Mouse (Mus musculus): ENCODE results near the gene Trappc10.

Gene Trappc10

GRCm38 (mm10) chr10:78258142-78258675 lies 13.8 kb upstream of the Trappc10 start:
- no peak for DNase-seq (ENCODE audit: low spot score)

- peak; percentile 63 for DNase-seq (ENCODE audit: low spot score)
Measured at GRCm38 (mm10) chr10:78255646-78256059, 11.2 kb upstream of the Trappc10 start.

GRCm38 (mm10) chr10:78247206-78247605 lies 2.8 kb upstream of the Trappc10 start:
- no peak for DNase-seq (ENCODE audit: low spot score)

- DNase-seq (ENCODE audit: low spot score): no peak
Measured at GRCm38 (mm10) chr10:78246725-78247124, 2.3 kb upstream of the Trappc10 start.

GRCm38 (mm10) chr10:78245225-78245547 lies 745 bp upstream of the Trappc10 start:
- DNase-seq (ENCODE audit: low spot score): no peak

- DNase-seq (ENCODE audit: low spot score): peak; percentile 61
Measured at GRCm38 (mm10) chr10:78244058-78244437, 393 bp downstream of the Trappc10 start.

- DNase-seq (ENCODE audit: low spot score): no peak
Measured at GRCm38 (mm10) chr10:78238926-78239325, 5.5 kb downstream of the Trappc10 start.

GRCm38 (mm10) chr10:78238297-78238696 lies 6.1 kb downstream of the Trappc10 start:
- DNase-seq (ENCODE audit: low spot score): no peak

- no peak for DNase-seq (ENCODE audit: low spot score)
Measured at GRCm38 (mm10) chr10:78237809-78238208, 6.6 kb downstream of the Trappc10 start.

- no peak for DNase-seq (ENCODE audit: low spot score)
Measured at GRCm38 (mm10) chr10:78236885-78237629, 7.4 kb downstream of the Trappc10 start.

- no peak for DNase-seq (ENCODE audit: low spot score)
Measured at GRCm38 (mm10) chr10:78233756-78234155, 10.7 kb downstream of the Trappc10 start.

- DNase-seq (ENCODE audit: low spot score): no peak
Measured at GRCm38 (mm10) chr10:78233161-78233560, 11.3 kb downstream of the Trappc10 start.

- DNase-seq (ENCODE audit: low spot score): peak; percentile 87
Measured at GRCm38 (mm10) chr10:78232301-78232980, 12.0 kb downstream of the Trappc10 start.

- DNase-seq (ENCODE audit: low spot score): no peak
Measured at GRCm38 (mm10) chr10:78228560-78228928, 15.9 kb downstream of the Trappc10 start.

- DNase-seq (ENCODE audit: low spot score): peak; percentile 62
Measured at GRCm38 (mm10) chr10:78227875-78228559, 16.4 kb downstream of the Trappc10 start.

- DNase-seq (ENCODE audit: low spot score): no peak
Measured at GRCm38 (mm10) chr10:78224136-78224535, 20.3 kb downstream of the Trappc10 start.

- DNase-seq (ENCODE audit: low spot score): no peak
Measured at GRCm38 (mm10) chr10:78222908-78223307, 21.5 kb downstream of the Trappc10 start.

- no peak for DNase-seq (ENCODE audit: low spot score)
Measured at GRCm38 (mm10) chr10:78221315-78221714, 23.1 kb downstream of the Trappc10 start.

GRCm38 (mm10) chr10:78219528-78219927 lies 24.9 kb downstream of the Trappc10 start:
- no peak for DNase-seq (ENCODE audit: low spot score)

GRCm38 (mm10) chr10:78218576-78218975 lies 25.9 kb downstream of the Trappc10 start:
- DNase-seq (ENCODE audit: low spot score): no peak

GRCm38 (mm10) chr10:78216376-78217083 lies 27.9 kb downstream of the Trappc10 start:
- no peak for DNase-seq (ENCODE audit: low spot score)

- no peak for DNase-seq (ENCODE audit: low spot score)
Measured at GRCm38 (mm10) chr10:78214371-78214770, 30.1 kb downstream of the Trappc10 start.

Measured in MN1 (cell line).